Mouse (Mus musculus) limb, embryonic 14.5 days (tissue): Measurements from ENCODE around the gene Mpo. TPM values are rescaled to one million over a fixed set of nuclear protein-coding genes. Genes with fewer than 3 reads are reported as not detected.

Experiments used
- ATAC-seq: fragments of 200-750 bp; cut with Nextera tagmentation; 2 replicates; pipeline ENCODE4 v1.8.0; 2017; ENCODE audit warnings: low read depth, moderate number of reproducible peaks, moderate TSS enrichment; ENCODE audit not compliant: low FRiP score
- DNase-seq: peaks from one replicate; pipeline ENCODE4 v3.0.0-alpha.2; 2015; ENCODE audit warnings: low spot score
- H3K27ac ChIP-seq: fragments of 300-500 bp; sonication (generic); replicated peaks from 2 replicates; pipeline ENCODE4 v1.5.1; 2014; ENCODE audit warnings: low read depth, mild to moderate bottlenecking, low read length, moderate library complexity, mixed read lengths
- H3K27me3 ChIP-seq: fragments of 300-500 bp; sonication (generic); 2 replicates; pipeline ENCODE4 v1.6.1; 2014; ENCODE audit warnings: low read length, mixed read lengths; ENCODE audit not compliant: control insufficient read depth, insufficient read depth
- H3K36me3 ChIP-seq: fragments of 300-500 bp; sonication (generic); 2 replicates; pipeline ENCODE4 v1.6.1; 2014; ENCODE audit warnings: mild to moderate bottlenecking, low read length, moderate library complexity, mixed read lengths; ENCODE audit not compliant: control insufficient read depth, insufficient read depth
- H3K4me1 ChIP-seq: fragments of 300-500 bp; sonication (generic); 2 replicates; pipeline ENCODE4 v1.6.1; 2014; ENCODE audit warnings: antibody characterized with exemption, low read length, mixed read lengths; ENCODE audit not compliant: control insufficient read depth, insufficient read depth
- H3K4me2 ChIP-seq: fragments of 300-500 bp; sonication (generic); replicated peaks from 2 replicates; pipeline ENCODE4 v1.6.1; 2014; ENCODE audit warnings: low read depth, mild to moderate bottlenecking, low read length, moderate library complexity; ENCODE audit not compliant: severe bottlenecking
- H3K4me3 ChIP-seq: fragments of 300-500 bp; sonication (generic); replicated peaks from 2 replicates; pipeline ENCODE4 v1.5.1; 2014; ENCODE audit warnings: low read length
- H3K9ac ChIP-seq: fragments of 300-500 bp; sonication (generic); 2 replicates; pipeline ENCODE4 v1.6.1; 2014; ENCODE audit warnings: mild to moderate bottlenecking, low read depth, low read length, moderate library complexity; ENCODE audit not compliant: severe bottlenecking
- H3K9me3 ChIP-seq: fragments of 300-500 bp; sonication (generic); 2 replicates; pipeline ENCODE4 v1.6.1; 2016; ENCODE audit warnings: low read length; ENCODE audit not compliant: control insufficient read depth
- POLR2A ChIP-seq: fragments of 200-500 bp; IDR thresholded peaks from 2 replicates; pipeline ENCODE4 v1.8.0; 2012; ENCODE audit warnings: inconsistent platforms, mild to moderate bottlenecking, moderate library complexity, borderline replicate concordance; ENCODE audit not compliant: insufficient read depth, insufficient read length; ENCODE audit errors: extremely low read depth
- WGBS: fragments of 180-500 bp; shearing (Covaris S2); extraction: QIAGEN DNeasy Blood & Tissue Kit; methylation state at CpG from one replicate; pipeline ENCODE4 v1.1.7; 2014; 5-methylcytosine and 5-hydroxymethylcytosine counted together
- polyA plus RNA-seq, 2 experiments: library from polyadenylated mRNA; depleted of rRNA in 1 of 2; stranded (reverse) in 1 of 2; unstranded in 1 of 2; fragments of >200 nt; fragmentation: Nextera tagmentation in 1 of 2; extraction: Ambion mirVana in 1 of 2; gene quantifications; 2 replicates each; pipeline versions ENCODE4 v1.2.1 to v1.2.3; 2012 to 2014

The Mpo gene
- polyA plus RNA-seq, 2 experiments: 1.1 to 1.7 TPM

GRCm38 (mm10) chr11:87754603-87755002 is 38.8 kb upstream of the Mpo start:
- H3K36me3 ChIP-seq: no peaks in the 10 kb centered on the region
- WGBS: 66% methylated on average over 5 of the region's 5 CpGs
- H3K4me1 ChIP-seq: no peaks in the 10 kb centered on the region
- H3K9ac ChIP-seq: no peak overlapping the region
- no peaks in the 10 kb centered on the region for H3K9me3 ChIP-seq
- no peaks in the 10 kb centered on the region for H3K27me3 ChIP-seq
- H3K4me2 ChIP-seq: no peak overlapping the region
- no peak for TF ChIP-seq POLR2A
- no peak overlapping the region for H3K27ac ChIP-seq
- no peak overlapping the region for H3K4me3 ChIP-seq
- ATAC-seq (no peak), DNase-seq (no peak)

- DNase-seq (no peak), ATAC-seq (no peak)
- TF ChIP-seq POLR2A: no peak
- H3K4me2 ChIP-seq: no peak overlapping the region
- no peak overlapping the region for H3K9ac ChIP-seq
- H3K36me3 ChIP-seq: no peaks in the 10 kb centered on the region
- peaks cover 6% of the 10 kb centered on the region; the same call in 1 of the 2 replicates for H3K27me3 ChIP-seq
- WGBS: 83% methylated on average over 16 of the region's 17 CpGs
- H3K4me3 ChIP-seq: no peak overlapping the region
- H3K27ac ChIP-seq: no peak overlapping the region
- H3K4me1 ChIP-seq: no peaks in the 10 kb centered on the region
- H3K9me3 ChIP-seq: no peaks in the 10 kb centered on the region
Measured at GRCm38 (mm10) chr11:87755360-87756017, 37.9 kb upstream of the Mpo start.

- no peaks in the 10 kb centered on the region for H3K36me3 ChIP-seq
- no peak overlapping the region for H3K9ac ChIP-seq
- no peak for ATAC-seq
- no peak overlapping the region for H3K4me2 ChIP-seq
- H3K27me3 ChIP-seq: peaks cover 14% of the 10 kb centered on the region; the same call in 1 of the 2 replicates
- H3K27ac ChIP-seq: no peak overlapping the region
- TF ChIP-seq POLR2A: no peak
- H3K4me1 ChIP-seq: no peaks in the 10 kb centered on the region
- no peak for DNase-seq
- 86% methylated on average over 15 of the region's 15 CpGs for WGBS
- H3K9me3 ChIP-seq: no peaks in the 10 kb centered on the region
- H3K4me3 ChIP-seq: no peak overlapping the region
Measured at GRCm38 (mm10) chr11:87756251-87756820, 37.0 kb upstream of the Mpo start.

GRCm38 (mm10) chr11:87757001-87757954 is 36.1 kb upstream of the Mpo start:
- Histone ChIP-seq H3K4me2 (no peak overlapping the region), H3K4me3 (no peak overlapping the region), H3K27me3 (peaks cover 23% of the 10 kb centered on the region), H3K4me1 (no peaks in the 10 kb centered on the region), H3K9ac (no peak overlapping the region), H3K27ac (no peak overlapping the region), H3K36me3 (no peaks in the 10 kb centered on the region), H3K9me3 (no peaks in the 10 kb centered on the region)
- ATAC-seq (no peak), DNase-seq (no peak)
- TF ChIP-seq POLR2A: no peak
- WGBS: 88% methylated on average over 25 of the region's 25 CpGs

- peaks cover 34% of the 10 kb centered on the region for H3K27me3 ChIP-seq
- no peak for TF ChIP-seq POLR2A
Measured at GRCm38 (mm10) chr11:87758161-87758911, 35.0 kb upstream of the Mpo start.

More at GRCm38 (mm10) chr11:87758161-87758911, 35.0 kb upstream of the Mpo start:
- Histone ChIP-seq H3K36me3 (no peaks in the 10 kb centered on the region), H3K9me3 (no peaks in the 10 kb centered on the region), H3K9ac (no peak overlapping the region), H3K27ac (no peak overlapping the region), H3K4me2 (no peak overlapping the region), H3K4me1 (peaks cover 1% of the 10 kb centered on the region), H3K4me3 (no peak overlapping the region)
- DNase-seq: no peak
- 79% methylated on average over 7 of the region's 7 CpGs for WGBS
- no peak for ATAC-seq
